Mouse (Mus musculus): ENCODE measurements around the gene Aldh1l1.
A peak's percentile ranks its signal among the peaks of the same experiment; 100 is the strongest.

Gene Aldh1l1

DNA sequence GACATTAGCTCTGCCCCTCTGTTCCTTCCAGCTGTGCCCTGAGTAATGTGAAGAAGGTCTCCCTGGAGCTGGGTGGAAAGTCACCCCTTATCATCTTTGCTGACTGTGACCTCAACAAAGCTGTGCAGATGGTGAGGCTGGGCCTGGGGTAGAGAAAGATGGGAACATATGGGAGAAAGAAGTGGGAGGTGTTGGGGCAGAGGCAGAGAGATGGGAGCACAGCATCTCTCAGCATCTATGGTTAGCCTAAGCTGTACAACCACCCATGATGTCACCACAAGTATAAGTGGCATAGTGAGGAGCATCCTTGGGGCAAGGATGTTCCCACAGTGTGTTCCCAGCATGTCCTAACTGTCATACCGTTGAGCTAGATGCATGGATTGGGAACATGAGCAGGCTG, 104.5 kb downstream of the Aldh1l1 start:
- peak in 1 of 2 experiments; percentile 18 for DNase-seq (ENCODE audit: low spot score in 2 of 2)

DNA sequence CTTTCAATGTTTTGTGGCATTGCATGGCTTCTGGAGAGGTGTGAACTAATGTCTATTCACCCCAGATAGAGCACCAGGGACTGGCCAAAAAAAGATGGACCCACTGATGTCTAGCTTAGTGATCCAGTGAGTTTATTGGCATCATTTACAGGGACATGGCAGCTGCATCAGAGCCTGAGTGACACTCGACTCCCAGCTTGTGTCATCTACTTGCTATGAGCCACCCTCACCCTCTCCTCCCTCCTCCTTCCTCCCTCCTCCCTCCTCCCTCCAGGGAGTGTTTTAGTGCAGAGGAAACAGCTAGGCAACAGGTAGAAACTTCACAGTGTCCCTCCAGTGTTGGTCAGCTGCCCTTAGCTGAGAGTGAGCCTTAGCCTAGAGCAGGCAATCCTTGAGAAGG, 108.7 kb downstream of the Aldh1l1 start:
- no peak for DNase-seq (ENCODE audit: low spot score in 2 of 2)

DNA sequence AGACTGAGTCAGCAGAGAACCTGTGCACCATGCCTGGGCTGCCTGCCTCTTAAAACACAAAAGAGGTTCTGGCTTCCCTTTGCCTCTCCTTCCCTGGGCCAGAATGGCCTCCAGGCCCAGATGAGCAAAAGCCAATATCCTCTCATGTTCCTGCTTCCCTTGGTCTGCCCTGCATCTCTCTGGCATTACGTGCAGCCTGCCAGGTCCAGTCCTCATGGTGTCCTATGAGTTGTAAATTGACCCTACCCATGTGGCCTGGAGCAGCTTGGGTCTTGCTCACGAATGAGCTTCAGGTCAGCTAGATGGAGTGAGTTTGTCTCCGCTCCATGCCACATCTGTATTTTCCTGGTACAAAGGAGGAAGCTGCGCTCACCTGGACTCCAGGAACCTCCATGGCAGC, 110.8 kb downstream of the Aldh1l1 start:
- DNase-seq (ENCODE audit: low spot score in 2 of 2), result no peak

DNA sequence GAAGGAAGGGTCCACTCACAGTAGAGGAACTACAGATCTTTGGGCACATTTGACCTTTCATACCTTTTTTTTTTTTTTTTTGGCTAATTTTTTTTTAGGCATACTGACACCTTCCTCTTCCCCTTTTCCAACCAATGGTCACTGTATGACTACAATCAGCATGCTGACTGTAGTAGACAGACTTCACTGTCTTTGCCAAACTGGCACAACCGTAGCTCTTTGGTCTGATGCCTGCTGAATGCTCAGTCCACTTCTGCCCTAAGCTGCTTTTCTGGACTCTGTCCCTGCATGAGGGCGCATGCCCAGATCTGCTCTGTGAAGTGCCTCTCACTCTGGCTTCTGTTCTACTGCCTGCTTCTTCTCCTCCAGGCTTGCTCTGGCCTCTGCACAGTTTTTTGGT, 111.4 kb downstream of the Aldh1l1 start:
- no peak for DNase-seq (ENCODE audit: low spot score in 2 of 2)

DNA sequence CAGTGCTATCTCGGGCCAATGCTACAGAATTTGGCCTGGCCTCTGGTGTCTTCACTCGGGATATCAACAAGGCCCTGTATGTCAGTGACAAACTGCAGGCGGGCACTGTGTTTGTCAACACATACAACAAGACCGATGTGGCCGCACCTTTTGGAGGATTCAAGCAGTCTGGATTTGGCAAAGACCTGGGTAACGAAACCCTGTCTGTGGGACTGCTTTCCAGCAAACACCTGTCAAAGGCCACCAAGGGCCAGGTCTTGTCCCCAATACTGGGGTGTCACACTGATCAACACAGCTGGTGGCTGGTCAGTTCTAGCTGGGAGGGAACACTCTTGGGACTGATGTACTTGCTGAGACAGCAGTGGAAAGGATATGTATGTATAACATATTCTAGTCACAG, 112.0 kb downstream of the Aldh1l1 start:
- no peak for DNase-seq (ENCODE audit: low spot score in 2 of 2)

DNA sequence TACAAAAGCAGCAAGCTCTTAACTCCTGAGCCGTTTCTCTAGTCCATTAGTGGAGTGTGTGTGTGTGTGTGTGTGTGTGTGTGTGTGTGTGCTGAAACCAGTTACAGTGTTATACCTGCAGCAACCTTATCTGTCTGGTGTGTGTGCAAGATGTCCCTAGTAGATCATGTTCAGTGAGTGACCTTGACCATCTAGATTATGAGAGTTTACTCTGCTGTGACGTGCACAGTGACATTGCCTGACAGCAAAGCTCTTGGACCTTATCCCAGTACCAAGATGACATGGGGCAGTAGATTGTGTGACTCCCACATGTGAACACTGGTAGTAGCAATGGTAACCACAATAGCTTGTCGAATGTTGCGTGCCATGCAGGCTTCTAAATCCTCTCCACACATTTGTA, 114.1 kb downstream of the Aldh1l1 start:
- no peak for DNase-seq (ENCODE audit: low spot score in 2 of 2)

DNA sequence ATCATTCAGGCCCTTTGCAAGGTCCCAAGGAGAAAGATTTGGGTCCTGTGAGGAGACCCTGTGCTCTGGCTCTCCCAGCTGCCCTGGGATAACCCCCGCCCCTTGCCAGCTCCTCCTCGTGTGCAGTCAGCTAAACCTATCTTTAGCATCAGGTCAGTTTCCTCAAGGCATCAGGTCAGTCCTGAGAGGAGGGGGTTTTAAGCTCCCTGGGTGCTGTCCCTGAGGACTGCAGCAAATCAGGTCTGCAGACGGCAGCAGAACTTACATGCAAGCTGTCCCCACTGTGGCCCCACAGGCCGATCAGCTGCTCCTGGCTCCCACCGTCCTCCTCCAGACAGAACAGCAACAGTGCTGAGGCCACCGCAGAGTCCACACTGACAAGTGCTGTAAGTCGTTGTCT, 115.5 kb downstream of the Aldh1l1 start:
- no peak for DNase-seq (ENCODE audit: low spot score in 2 of 2)

DNA sequence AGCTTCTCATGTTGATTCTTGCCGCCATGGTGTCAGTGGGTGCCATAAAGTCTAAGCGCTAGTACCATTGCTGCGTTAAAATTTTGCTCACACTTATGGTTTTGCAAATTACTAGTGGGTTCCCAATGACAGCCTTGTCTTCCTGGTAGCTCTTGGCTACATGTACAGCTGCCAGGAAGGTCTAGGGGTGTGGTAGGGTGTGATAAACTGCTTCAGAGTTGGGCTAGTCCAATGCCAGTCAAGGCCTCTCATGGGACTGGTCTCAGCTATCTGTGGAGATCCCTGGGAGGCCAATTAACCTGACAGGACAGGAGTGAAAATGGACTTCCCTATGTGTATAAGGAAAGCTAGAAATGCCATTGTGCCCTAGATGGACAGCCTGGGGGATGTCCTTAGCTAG, 116.1 kb downstream of the Aldh1l1 start:
- DNase-seq (ENCODE audit: low spot score in 2 of 2), result no peak

DNA sequence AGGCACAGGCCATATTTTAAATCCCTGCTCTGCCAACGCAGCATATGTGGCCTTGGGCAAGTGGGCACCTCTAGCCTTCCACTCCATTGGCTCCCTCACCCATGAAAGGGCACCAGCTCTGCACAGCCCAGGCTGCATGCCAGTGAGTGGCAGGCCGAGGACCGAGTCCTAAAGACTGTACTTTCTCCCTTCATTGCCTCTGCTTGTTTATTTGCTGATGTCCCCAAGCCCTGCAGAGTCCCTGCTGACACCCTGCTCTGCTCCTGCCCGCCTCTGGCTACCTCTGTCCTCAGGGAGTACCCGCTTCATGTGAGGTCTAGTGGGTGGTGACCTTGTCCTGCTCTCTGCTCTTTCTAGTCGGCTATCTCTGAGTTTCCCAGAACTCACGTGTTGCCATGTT, 116.9 kb downstream of the Aldh1l1 start:
- DNase-seq (ENCODE audit: low spot score in 2 of 2), result no peak

DNA sequence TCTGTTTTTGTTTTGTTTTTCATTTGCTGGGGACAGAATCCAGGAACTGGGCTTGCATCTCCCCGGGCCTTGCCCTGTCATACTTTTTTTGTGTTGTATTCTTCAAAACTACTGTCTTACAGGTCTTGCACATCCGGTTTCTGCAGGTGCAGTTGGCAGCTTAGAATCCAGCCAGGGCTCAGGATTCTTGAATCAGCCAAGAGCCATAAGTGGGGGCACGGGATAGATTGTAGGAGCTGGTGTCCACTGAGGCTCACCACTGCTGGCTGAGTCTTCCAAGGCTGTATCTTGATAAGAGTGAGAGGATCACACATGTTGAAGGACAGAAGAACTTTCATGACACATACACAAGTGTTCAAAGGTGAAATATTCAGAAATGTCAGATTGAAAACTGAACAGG, 117.9 kb downstream of the Aldh1l1 start:
- DNase-seq (ENCODE audit: low spot score in 2 of 2), result no peak

DNA sequence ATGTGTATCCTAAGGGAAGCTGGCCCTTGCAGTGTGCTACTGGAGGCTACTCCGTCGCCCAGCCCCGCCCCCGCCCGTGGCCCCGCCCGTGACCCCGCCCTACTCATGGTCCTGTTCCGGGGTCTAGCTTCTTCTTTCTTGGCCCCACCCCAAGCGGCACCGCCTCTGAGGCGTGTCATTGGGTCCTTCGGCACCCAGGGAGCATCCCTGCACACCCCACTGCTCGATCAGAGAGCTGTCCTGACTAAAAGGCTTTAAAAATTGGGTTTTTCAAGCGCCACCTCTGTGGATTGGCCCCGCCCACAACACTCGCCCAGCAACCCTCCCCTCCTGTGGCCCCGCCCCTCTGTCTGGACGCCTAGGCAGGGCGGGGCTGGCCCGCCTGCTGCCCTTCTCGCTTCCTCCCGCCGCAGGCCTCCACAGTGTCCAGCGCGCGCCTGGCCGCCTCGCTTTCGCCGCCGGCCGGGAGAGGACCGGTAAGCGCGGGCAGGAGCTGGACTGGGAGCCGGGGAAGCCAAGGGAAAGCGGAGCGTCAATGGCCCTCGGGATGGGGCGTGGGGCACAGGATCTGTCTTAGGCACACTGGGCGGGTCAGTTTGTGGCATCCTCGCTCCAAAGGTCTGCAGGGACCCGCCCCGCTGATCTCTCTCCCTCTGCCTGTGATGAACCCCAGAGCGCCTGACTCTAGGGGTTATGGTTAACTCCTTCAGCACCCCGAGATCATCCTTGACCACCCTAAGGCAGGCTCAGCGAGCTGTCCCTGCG, 118.5 kb downstream of the Aldh1l1 start, which contains the start of gene Slc41a3:
TSS of gene Slc41a3 (plus strand) at position 193 of the 765 bp plus-strand sequence.
- DNase-seq (ENCODE audit: low spot score in 2 of 2), result peak; percentile 79 to 81

DNA sequence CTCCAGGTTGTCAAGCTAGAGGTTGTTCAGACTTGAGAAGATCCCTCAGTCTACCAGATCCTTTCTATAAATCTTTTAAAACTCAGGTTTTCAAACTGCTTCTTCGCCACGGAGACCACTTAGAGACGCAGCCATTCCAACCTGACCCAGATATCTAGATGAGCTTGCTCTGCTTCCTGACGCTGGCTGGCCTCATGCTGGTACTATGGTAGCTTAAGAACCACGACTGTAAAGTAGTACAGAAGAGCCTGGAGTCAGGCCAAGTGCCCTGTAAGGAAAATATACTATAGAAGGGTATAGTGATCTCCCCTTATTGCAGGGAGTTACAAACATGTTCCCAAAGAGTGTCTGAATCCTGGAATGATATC, 119.1 kb downstream of the Aldh1l1 start:
- no peak for DNase-seq (ENCODE audit: low spot score in 2 of 2)

DNA sequence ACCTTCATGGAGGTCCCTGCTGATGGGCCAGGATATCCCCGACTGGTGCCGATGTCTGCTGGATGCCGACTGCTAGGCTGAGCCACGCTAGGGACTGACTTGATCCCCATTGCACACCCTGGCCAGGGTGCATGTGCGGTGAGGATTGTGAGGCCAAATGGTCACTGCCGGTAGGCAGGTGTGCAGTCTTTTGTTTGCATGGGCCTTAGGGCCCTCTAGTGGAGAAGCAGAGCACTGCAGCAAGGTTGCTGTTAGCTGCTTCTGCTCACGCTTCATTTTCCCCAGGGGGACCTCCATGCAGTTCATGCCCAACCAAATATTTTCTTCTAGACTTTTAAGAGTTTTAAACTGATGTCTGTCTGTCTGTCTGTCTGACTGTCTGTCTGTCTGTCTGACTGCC, 120.3 kb downstream of the Aldh1l1 start:
- peak in 1 of 2 experiments; percentile 39 for DNase-seq (ENCODE audit: low spot score in 2 of 2)

DNA sequence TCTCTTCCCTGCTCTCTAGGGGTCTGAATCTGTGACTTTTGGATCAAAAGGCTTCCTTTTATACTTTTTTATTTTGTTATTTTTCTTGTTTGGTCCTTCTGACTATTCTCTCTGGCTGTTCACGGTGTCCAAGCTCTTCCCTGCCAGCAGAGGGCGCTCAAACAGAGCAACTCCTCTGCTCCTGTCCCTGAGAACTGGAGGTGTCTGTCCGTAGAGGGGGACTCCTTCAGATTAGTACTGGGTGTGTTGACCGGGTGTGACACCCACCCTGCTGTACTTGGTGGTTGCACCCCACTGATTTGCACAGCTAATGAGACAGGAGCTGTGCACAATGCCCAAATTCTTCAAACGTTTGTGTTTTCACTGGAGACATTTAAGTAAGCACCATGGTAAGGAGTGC, 121.0 kb downstream of the Aldh1l1 start:
- no peak for DNase-seq (ENCODE audit: low spot score in 2 of 2)

DNA sequence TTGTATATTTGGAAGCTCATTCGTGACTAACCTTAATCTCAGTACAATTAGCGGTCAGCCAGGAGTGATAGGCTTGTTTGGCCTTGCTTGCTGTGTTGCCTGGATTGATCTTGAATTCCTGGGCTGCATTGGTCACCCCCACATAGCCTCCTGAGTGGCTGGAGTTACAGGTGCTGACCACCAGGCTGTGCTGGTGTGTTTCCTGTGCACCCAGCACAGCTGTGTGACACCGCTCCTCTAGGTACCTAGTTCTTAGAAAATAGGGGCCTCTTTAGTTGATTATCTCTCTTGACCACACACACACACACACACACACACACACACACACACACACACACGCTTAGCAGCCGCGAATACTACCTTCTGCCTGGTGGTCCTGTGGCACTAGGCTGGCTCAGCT, 122.0 kb downstream of the Aldh1l1 start:
- no peak for DNase-seq (ENCODE audit: low spot score in 2 of 2)

DNA sequence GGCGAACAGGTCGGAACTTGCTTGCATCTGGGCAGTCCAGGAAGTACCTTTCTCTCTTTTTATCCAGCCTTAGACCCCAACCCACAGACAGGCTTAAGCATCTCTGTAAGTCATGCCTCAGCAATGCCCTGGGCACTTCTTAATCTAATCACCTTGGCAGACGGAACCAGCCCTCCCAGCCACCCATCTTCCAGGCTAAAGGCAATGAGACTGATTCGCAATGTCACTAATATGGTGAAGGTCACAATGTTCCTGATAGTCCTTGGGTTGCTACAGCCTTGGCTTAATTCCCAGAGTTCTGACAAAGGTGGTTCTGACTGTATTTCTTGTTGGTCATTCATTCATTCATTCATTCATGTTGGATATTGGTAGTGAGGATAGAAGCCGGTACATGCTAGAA, 124.0 kb downstream of the Aldh1l1 start:
- no peak for DNase-seq (ENCODE audit: low spot score in 2 of 2)

DNA sequence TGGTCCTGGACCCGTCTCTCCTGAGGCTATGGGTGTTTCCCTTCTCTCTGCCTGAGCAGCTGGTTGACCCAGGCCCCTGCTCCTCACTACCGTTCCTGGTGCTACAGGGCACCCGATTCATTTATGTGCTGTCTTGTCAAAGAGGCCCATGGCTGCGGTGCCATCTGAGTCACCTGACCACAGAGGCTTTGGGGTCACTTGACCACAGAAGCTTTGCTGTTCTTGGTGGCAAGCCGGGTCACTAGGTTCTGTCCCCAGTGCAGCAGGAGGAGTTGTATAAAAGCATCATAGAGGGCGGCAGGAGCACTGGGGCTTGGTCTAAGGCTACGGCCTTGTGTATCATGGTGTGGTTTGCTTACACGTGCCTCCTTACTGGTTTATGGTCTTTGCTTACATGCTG, 127.0 kb downstream of the Aldh1l1 start:
- no peak for DNase-seq (ENCODE audit: low spot score in 2 of 2)

DNA sequence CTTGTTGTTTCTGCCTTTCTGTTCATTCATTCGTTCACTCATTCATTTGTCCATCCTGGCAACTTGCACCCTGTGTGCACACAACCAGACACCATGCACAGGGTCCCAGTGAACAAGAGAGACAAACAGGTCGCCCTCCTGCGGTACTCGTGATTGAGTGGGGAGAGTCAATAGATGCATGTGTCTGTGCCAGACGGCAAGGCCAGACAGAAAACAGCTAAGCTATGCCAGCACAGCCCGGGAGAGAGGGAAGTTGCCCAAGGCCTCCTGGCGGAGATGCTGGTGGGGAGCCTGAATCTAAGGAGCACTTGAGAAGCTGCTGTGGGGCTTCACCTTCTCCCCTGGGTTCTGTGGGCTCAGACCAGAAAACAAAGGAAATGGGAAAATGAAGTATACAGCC, 129.1 kb downstream of the Aldh1l1 start:
- DNase-seq (ENCODE audit: low spot score in 2 of 2), result no peak

DNA sequence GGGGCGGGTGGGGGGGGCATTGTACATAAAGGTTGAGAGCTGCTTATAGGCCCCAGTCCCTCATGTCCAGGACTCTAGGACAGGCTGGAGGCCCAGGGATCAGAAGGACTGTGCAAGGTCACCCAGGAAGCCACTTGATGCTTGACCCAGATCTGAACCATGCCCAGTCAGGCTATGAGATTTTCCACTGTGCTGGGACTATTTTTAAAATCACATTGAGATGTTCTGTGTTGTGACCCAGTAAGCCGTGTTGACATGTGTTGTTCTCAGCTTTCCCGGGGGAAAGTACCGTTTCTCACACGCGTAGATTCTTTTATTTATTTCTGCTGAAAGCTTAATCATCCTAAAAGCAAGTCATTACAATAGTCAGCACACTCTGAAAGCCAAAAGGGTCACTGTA, 129.8 kb downstream of the Aldh1l1 start:
- no peak for DNase-seq (ENCODE audit: low spot score in 2 of 2)

DNA sequence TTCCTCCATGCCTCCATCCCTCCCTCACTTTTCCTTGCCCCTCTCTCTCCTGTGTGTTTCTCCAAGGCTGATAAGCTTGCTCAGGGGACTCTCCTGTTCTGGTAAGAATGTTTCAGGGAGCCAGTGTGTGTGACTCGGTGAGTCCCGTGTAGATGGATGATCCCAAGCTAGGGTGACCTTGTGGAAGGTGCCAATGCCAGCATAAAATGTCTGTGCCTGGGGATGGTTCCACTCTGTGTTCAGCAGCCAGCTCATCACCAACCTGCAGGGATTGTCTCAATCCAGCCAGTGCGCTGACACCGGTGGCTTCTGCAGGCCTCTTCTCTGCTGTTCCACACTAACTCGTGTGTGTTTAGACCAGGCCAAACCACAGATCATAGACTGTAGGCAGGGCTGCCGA, 130.3 kb downstream of the Aldh1l1 start:
- no peak for DNase-seq (ENCODE audit: low spot score in 2 of 2)

DNA sequence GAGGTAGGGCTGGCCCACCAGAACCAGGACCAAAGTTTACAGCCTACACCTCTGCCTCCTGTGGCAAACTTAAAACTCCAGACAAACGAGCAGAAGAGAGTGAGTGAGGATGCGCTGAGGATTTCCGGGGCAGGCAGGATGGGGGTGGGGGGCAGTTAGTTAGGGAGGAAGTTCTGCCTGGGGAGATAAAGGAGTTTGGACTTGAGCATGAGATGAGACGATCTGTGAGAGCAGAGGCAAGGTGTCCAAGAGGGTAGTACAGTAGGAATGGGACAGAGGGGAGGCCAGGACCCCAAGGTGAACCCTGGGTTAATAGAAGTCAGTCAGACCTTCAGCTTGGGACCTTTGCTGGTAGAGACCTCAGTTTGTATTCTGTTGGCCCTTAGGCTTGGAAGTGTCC, 132.0 kb downstream of the Aldh1l1 start:
- no peak for DNase-seq (ENCODE audit: low spot score in 2 of 2)

DNA sequence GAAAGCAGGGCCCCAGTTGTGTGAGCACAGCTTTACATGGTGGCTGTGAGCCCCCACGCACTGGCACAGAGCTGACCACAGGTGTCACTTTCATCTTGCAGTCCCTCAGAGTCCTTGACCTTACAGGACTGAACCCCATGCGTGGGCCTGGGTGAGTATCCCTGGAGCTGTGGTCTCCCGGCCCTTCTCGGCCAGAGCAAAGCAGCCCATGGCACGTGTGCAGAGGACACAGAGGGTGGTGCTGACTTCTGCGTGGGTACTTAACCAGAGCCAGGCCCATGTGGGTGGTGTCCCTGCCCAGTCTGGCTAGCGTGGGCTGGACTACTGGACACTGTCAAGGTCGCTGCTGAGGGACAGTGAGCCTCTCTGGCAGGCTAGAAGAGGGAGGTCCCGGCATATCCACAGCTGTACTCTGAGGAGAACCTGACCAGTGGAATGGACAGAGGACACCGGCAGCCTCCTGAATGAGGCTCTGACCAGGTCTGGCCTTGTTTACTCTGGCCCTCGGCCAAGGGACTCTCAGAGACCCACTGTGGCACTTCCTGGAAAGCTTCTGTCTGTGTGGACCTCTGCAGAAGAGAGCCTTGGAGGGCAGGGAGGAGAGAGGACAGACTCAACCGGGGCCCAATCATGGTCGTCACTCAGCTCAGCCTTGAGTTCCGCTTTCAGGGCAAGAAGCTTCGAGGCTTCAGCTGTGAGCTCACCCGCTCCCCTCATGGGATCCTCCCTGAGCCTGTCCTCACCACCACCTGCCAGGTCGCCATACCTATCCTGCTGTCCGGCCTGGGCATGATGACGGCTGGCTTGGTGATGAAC, 132.8 kb downstream of the Aldh1l1 start:
- no peak for DNase-seq (ENCODE audit: low spot score in 2 of 2)

DNA sequence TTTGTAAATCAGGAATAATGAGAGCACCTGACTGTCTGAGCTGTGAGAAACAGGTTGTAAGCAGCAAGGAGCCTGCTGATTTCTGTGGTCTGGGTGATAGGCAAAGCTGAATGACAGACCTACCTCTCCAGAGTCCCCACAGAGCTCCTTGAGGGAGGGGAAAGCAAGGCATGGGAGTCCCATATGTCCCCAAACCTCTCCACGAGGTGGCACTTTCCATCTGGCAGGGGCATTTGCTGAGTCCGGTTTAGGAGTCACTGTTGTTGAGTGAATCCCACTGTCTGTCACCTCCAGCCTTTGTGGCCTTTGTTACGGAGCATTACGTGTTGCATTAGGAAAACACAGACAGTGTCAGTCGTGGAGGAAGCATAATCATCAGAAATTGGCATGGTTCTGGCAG, 133.7 kb downstream of the Aldh1l1 start:
- DNase-seq (ENCODE audit: low spot score in 2 of 2), result no peak

All from right cerebral cortex, postnatal 36 days (tissue).